Mouse (Mus musculus) midbrain, embryonic 10.5 days (tissue): ENCODE results near the gene Traf1. TPM values are rescaled to one million over a fixed set of nuclear protein-coding genes. Genes with fewer than 3 reads are reported as not detected.

Source experiments
- polyA plus RNA-seq: library from polyadenylated mRNA; unstranded; fragments of >200 nt; fragmentation: Nextera tagmentation; extraction: Ambion mirVana; gene quantifications from 2 replicates; pipeline ENCODE4 v1.2.1, GENCODE M21; 2016

The Traf1 gene
- polyA plus RNA-seq, 1 experiment from 2014 or later = 0.12 TPM

Other genes with a start within 250 kb of the Traf1 start
- gene Gapvd1, start 206.5 kb downstream of the Traf1 start, polyA plus RNA-seq = 87.0 and 96.2 TPM in 2 replicates
- gene Hspa5, start 189.8 kb downstream of the Traf1 start, polyA plus RNA-seq = 811 and 977 TPM in 2 replicates
- gene Rabepk, start 161.9 kb downstream of the Traf1 start, polyA plus RNA-seq = 40.3 and 41.6 TPM in 2 replicates
- gene Fbxw2, start 135.5 kb downstream of the Traf1 start, polyA plus RNA-seq = 74.0 and 80.3 TPM in 2 replicates
- gene Gm34653, start 128.8 kb downstream of the Traf1 start, polyA plus RNA-seq = not detected in 2 replicates
- gene Cutal, start 87.4 kb downstream of the Traf1 start, polyA plus RNA-seq = 0.11 TPM in 1 of 2 replicates, not detected in the other
- 135 and 139 TPM in 2 replicates for gene Psmd5, start 86.8 kb downstream of the Traf1 start, polyA plus RNA-seq
- 2.6 and 2.8 TPM in 2 replicates for gene Phf19, start 47.7 kb downstream of the Traf1 start, polyA plus RNA-seq
- 0.31 and 0.99 TPM in 2 replicates for gene Hc, start 99.7 kb upstream of the Traf1 start, polyA plus RNA-seq
- gene AI182371, start 139.8 kb upstream of the Traf1 start, polyA plus RNA-seq = 0.16 and 0.34 TPM in 2 replicates
- gene Cntrl, start 147.7 kb upstream of the Traf1 start, polyA plus RNA-seq = 26.7 and 33.5 TPM in 2 replicates
- gene Rab14, start 239.3 kb upstream of the Traf1 start, polyA plus RNA-seq = 272 and 294 TPM in 2 replicates